Mouse (Mus musculus) lung, embryonic 16.5 days (tissue): Measurements from ENCODE around the gene Foxp1. TPM values are rescaled to one million over a fixed set of nuclear protein-coding genes. Genes with fewer than 3 reads are reported as not detected.

Experiments
- ATAC-seq: fragments of 200-750 bp; cut with Nextera tagmentation; 2 replicates; pipeline ENCODE4 v1.8.0; 2017; ENCODE audit warnings: low read depth, mild to moderate bottlenecking, moderate library complexity
- H3K27ac ChIP-seq: fragments of 300-500 bp; sonication (generic); 2 replicates; pipeline ENCODE4 v1.5.1; 2014; ENCODE audit warnings: mild to moderate bottlenecking, control low read depth, low read length
- H3K27me3 ChIP-seq: fragments of 300-500 bp; sonication (generic); 2 replicates; pipeline ENCODE4 v1.6.1; 2014; ENCODE audit warnings: low read depth, low read length, mixed read lengths; ENCODE audit not compliant: control insufficient read depth, insufficient read depth
- H3K36me3 ChIP-seq: fragments of 300-500 bp; sonication (generic); 2 replicates; pipeline ENCODE4 v1.6.1; 2014; ENCODE audit warnings: low read length; ENCODE audit not compliant: control insufficient read depth, insufficient read depth
- H3K4me1 ChIP-seq: fragments of 300-500 bp; sonication (generic); replicated peaks from 2 replicates; pipeline ENCODE4 v1.6.1; 2014; ENCODE audit warnings: low read length, mixed read lengths; ENCODE audit not compliant: control insufficient read depth, insufficient read depth
- H3K4me2 ChIP-seq: fragments of 300-500 bp; sonication (generic); 2 replicates; pipeline ENCODE4 v1.6.1; 2014; ENCODE audit warnings: low read depth, low read length, control low read depth
- H3K4me3 ChIP-seq: fragments of 300-500 bp; sonication (generic); 2 replicates; pipeline ENCODE4 v1.5.1; 2014; ENCODE audit warnings: mild to moderate bottlenecking, low read length, control low read depth
- H3K9ac ChIP-seq: fragments of 300-500 bp; sonication (generic); 2 replicates; pipeline ENCODE4 v1.6.1; 2014; ENCODE audit warnings: low read length, control low read depth
- H3K9me3 ChIP-seq: fragments of 300-500 bp; sonication (generic); 2 replicates; pipeline ENCODE4 v1.6.1; 2016; ENCODE audit warnings: low read length; ENCODE audit not compliant: control insufficient read depth
- WGBS: fragments of 180-500 bp; shearing (Covaris S2); extraction: QIAGEN DNeasy Blood & Tissue Kit; methylation state at CpG from one replicate; pipeline ENCODE4 v1.1.7; 2014; 5-methylcytosine and 5-hydroxymethylcytosine counted together
- polyA plus RNA-seq: library from polyadenylated mRNA; unstranded; fragments of >200 nt; fragmentation: Nextera tagmentation; extraction: Ambion mirVana; gene quantifications from 2 replicates; pipeline ENCODE4 v1.2.1, GENCODE M21; 2015

Gene Foxp1
- polyA plus RNA-seq, 1 experiment from 2014 or later: 116 TPM

- Histone ChIP-seq H3K4me2 (no peak overlapping the region), H3K27me3 (no peaks in the 10 kb centered on the region), H3K36me3 (no peaks in the 10 kb centered on the region), H3K4me1 (peaks cover 23% of the 10 kb centered on the region), H3K9ac (no peak overlapping the region), H3K9me3 (no peaks in the 10 kb centered on the region), H3K4me3 (no peak overlapping the region), H3K27ac (no peak overlapping the region)
- ATAC-seq: no peak
- 76% methylated on average over 6 of the region's 6 CpGs for WGBS
Measured at GRCm38 (mm10) chr6:99164760-99165159, 357.8 kb downstream of the Foxp1 start.

- peaks cover 23% of the 10 kb centered on the region for H3K4me1 ChIP-seq
- 81% methylated on average over 15 of the region's 15 CpGs for WGBS
- H3K4me2 ChIP-seq: no peak overlapping the region
- H3K36me3 ChIP-seq: no peaks in the 10 kb centered on the region
- H3K27me3 ChIP-seq: no peaks in the 10 kb centered on the region
- no peaks in the 10 kb centered on the region for H3K9me3 ChIP-seq
- H3K27ac ChIP-seq: no peak overlapping the region
- no peak overlapping the region for H3K9ac ChIP-seq
- no peak overlapping the region for H3K4me3 ChIP-seq
- no peak for ATAC-seq
Measured at GRCm38 (mm10) chr6:99162716-99163115, 359.8 kb downstream of the Foxp1 start.

- peaks cover 19% of the 10 kb centered on the region for H3K4me1 ChIP-seq
- 49% methylated on average over 9 of the region's 9 CpGs for WGBS
- H3K9me3 ChIP-seq: no peaks in the 10 kb centered on the region
- no peak overlapping the region for H3K9ac ChIP-seq
- no peak overlapping the region for H3K4me3 ChIP-seq
- no peaks in the 10 kb centered on the region for H3K27me3 ChIP-seq
- no peaks in the 10 kb centered on the region for H3K36me3 ChIP-seq
- H3K4me2 ChIP-seq: no peak overlapping the region
- no peak for ATAC-seq
- peak overlapping the region; percentile 38; the same call in 1 of the 2 replicates for H3K27ac ChIP-seq
Measured at GRCm38 (mm10) chr6:99160348-99160693, 362.2 kb downstream of the Foxp1 start.

- Histone ChIP-seq H3K4me2 (no peak overlapping the region), H3K4me3 (no peak overlapping the region)
Measured at GRCm38 (mm10) chr6:99159452-99160347, 362.8 kb downstream of the Foxp1 start.

GRCm38 (mm10) chr6:99153682-99154081, 368.8 kb downstream of the Foxp1 start:
- 77% methylated on average over 4 of the region's 4 CpGs for WGBS
- H3K36me3 ChIP-seq: no peaks in the 10 kb centered on the region
- no peak overlapping the region for H3K9ac ChIP-seq
- H3K27me3 ChIP-seq: no peaks in the 10 kb centered on the region
- no peaks in the 10 kb centered on the region for H3K4me1 ChIP-seq
- no peak for ATAC-seq
- no peak overlapping the region for H3K4me2 ChIP-seq
- no peaks in the 10 kb centered on the region for H3K9me3 ChIP-seq
- H3K4me3 ChIP-seq: no peak overlapping the region
- no peak overlapping the region for H3K27ac ChIP-seq

More at GRCm38 (mm10) chr6:99159452-99160347, 362.8 kb downstream of the Foxp1 start:
- Histone ChIP-seq H3K27ac (peak overlapping the region; percentile 55), H3K9ac (no peak overlapping the region), H3K27me3 (no peaks in the 10 kb centered on the region), H3K4me1 (peaks cover 15% of the 10 kb centered on the region), H3K9me3 (no peaks in the 10 kb centered on the region), H3K36me3 (no peaks in the 10 kb centered on the region)
- no peak; the same call in 1 of the 2 replicates for ATAC-seq
- 37% methylated on average over 23 of the region's 23 CpGs for WGBS

- Histone ChIP-seq H3K27me3 (no peaks in the 10 kb centered on the region), H3K4me2 (no peak overlapping the region), H3K9ac (no peak overlapping the region), H3K4me3 (no peak overlapping the region), H3K4me1 (peaks cover 8% of the 10 kb centered on the region), H3K9me3 (no peaks in the 10 kb centered on the region), H3K27ac (no peak overlapping the region), H3K36me3 (no peaks in the 10 kb centered on the region)
- 83% methylated on average over 7 of the region's 7 CpGs for WGBS
- ATAC-seq: no peak
Measured at GRCm38 (mm10) chr6:99146400-99146905, 376.1 kb downstream of the Foxp1 start.

- WGBS: 74% methylated on average over 7 of the region's 7 CpGs
- ATAC-seq: no peak
- Histone ChIP-seq H3K4me3 (no peak overlapping the region), H3K27me3 (no peaks in the 10 kb centered on the region), H3K9ac (no peak overlapping the region), H3K27ac (no peak overlapping the region), H3K4me1 (peaks cover 8% of the 10 kb centered on the region), H3K36me3 (no peaks in the 10 kb centered on the region), H3K4me2 (no peak overlapping the region), H3K9me3 (no peaks in the 10 kb centered on the region)
Measured at GRCm38 (mm10) chr6:99145033-99145432, 377.5 kb downstream of the Foxp1 start.

- H3K36me3 ChIP-seq: no peaks in the 10 kb centered on the region
Measured at GRCm38 (mm10) chr6:99143756-99144036, 378.8 kb downstream of the Foxp1 start.

GRCm38 (mm10) chr6:99142900-99143755, 379.4 kb downstream of the Foxp1 start:
- WGBS: 53% methylated on average over 10 of the region's 10 CpGs
- Histone ChIP-seq H3K36me3 (no peaks in the 10 kb centered on the region), H3K27me3 (no peaks in the 10 kb centered on the region), H3K4me3 (no peak overlapping the region), H3K9me3 (no peaks in the 10 kb centered on the region), H3K9ac (no peak overlapping the region), H3K4me2 (no peak overlapping the region), H3K4me1 (peaks cover 8% of the 10 kb centered on the region), H3K27ac (peak overlapping the region; percentile 65)
- peak; percentile 41; the same call in 1 of the 2 replicates for ATAC-seq

More at GRCm38 (mm10) chr6:99143756-99144036, 378.8 kb downstream of the Foxp1 start:
- WGBS: 44% methylated on average over 4 of the region's 4 CpGs
- Histone ChIP-seq H3K9ac (no peak overlapping the region), H3K4me2 (no peak overlapping the region), H3K9me3 (no peaks in the 10 kb centered on the region), H3K4me1 (peaks cover 8% of the 10 kb centered on the region), H3K27me3 (no peaks in the 10 kb centered on the region), H3K27ac (peak overlapping the region; percentile 65), H3K4me3 (no peak overlapping the region)
- no peak for ATAC-seq
